ENCODE assay signal across 8 mouse cellular contexts in the genomic region with DNA sequence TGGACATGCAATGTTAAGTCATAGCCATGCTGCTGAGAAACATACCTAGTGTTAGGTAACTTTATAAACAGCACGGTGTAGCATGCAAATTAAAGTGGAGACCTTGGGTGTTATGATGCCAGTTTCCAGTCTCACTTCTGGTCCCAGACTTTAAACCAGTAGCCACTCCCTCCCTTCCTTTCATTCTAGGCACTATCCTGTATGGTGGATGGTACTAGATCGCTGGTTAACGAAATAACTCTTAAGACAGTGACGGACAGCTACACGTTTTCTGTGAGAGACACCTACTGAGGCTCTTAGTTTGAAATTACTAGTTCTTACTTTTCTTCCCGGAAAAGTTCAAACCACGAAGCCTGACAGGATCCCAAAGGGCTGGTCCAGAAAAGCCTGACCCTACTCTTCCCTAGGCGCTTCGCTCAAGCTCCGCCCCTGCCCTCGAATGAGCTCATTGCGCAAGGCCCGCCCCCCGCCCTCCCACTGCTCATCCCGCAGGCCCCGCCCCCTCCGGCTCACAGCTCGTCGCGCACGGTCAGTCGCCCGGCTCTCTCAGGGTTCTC. TPM values are rescaled to one million over a fixed set of nuclear protein-coding genes. Genes with fewer than 3 reads are reported as not detected.
DNase-seq lines count a peak whose midpoint lies in the region; ATAC-seq and TF ChIP-seq lines count a peak whose summit lies in the region.

No protein-coding gene starts in this region.

- 1% methylated on average over 23 of the region's 23 CpGs for WGBS in hindbrain, embryonic 12.5 days
- 1% methylated on average over 22 of the region's 23 CpGs for WGBS in midbrain, embryonic 10.5 days

- H3K4me1 ChIP-seq in hindbrain, embryonic 12.5 days: peaks cover 20% of the 10 kb centered on the region
- peaks cover 26% of the 10 kb centered on the region for H3K4me1 ChIP-seq in midbrain, embryonic 10.5 days

- peak; percentile 30 for ATAC-seq in common myeloid progenitor, adult 5-6 weeks (replicated peaks; ENCODE audit: low read depth, poor library complexity, severe bottlenecking)
- ATAC-seq in hindbrain, embryonic 12.5 days (ENCODE audit: low FRiP score): peak; percentile 79

- H3K27ac ChIP-seq in left cerebral cortex, adult 2 months: peak overlapping the region; percentile 54
- peak overlapping the region; percentile 44; the same call in 1 of the 2 replicates for H3K27ac ChIP-seq in hindbrain, embryonic 12.5 days
- no peak overlapping the region for H3K27ac ChIP-seq in midbrain, embryonic 10.5 days (replicated peaks)

- intact Hi-C loops in left cerebral cortex, adult 2 months (cut with DNase I): loop anchor here (2.0 to 5.0 kb wide), 3 partner anchors 44 to 207 kb away; a partner anchor contains a TSS

- no peaks in the 10 kb centered on the region for H3K27me3 ChIP-seq in hindbrain, embryonic 12.5 days
- H3K27me3 ChIP-seq in midbrain, embryonic 10.5 days (ENCODE audit: low read depth, poor library complexity, severe bottlenecking): no peaks in the 10 kb centered on the region

- no peak for TF ChIP-seq CTCF in left cerebral cortex, adult 2 months (IDR thresholded peaks at IDR 0.05)

- DNase-seq in left cerebral cortex, adult 2 months (ENCODE audit: extremely low spot score in 1 of 2, low spot score in 2 of 2): no peak
- no peak for DNase-seq in left cerebral cortex, adult 8-10 months (ENCODE audit: low spot score in 2 of 2)
- DNase-seq in midbrain, embryonic 10.5 days (ENCODE audit: low spot score): no peak
- DNase-seq in layer of hippocampus, postnatal 14 days (ENCODE audit: low spot score in 2 of 2): no peak
- DNase-seq in gastrocnemius, postnatal 4 days (ENCODE audit: low spot score in 2 of 2): no peak
- no peak for DNase-seq in urinary bladder, postnatal 10 days (ENCODE audit: low spot score)

- H3K4me2 ChIP-seq in hindbrain, embryonic 12.5 days (replicated peaks): peak overlapping the region; percentile 53

- H3K9me3 ChIP-seq in hindbrain, embryonic 12.5 days (replicated peaks): no peaks in the 10 kb centered on the region
- H3K9me3 ChIP-seq in midbrain, embryonic 10.5 days (replicated peaks): no peaks in the 10 kb centered on the region

- H3K9ac ChIP-seq in hindbrain, embryonic 12.5 days: 0 out of 2 replicates have a peak overlapping the region, but pooled peaks have one; percentile 18

- H3K36me3 ChIP-seq in hindbrain, embryonic 12.5 days: no peaks in the 10 kb centered on the region
- H3K36me3 ChIP-seq in midbrain, embryonic 10.5 days: peaks cover 31% of the 10 kb centered on the region

- peak overlapping the region; percentile 89 for H3K4me3 ChIP-seq in left cerebral cortex, adult 2 months
- peak overlapping the region; percentile 67 for H3K4me3 ChIP-seq in hindbrain, embryonic 12.5 days
- H3K4me3 ChIP-seq in midbrain, embryonic 10.5 days: peak overlapping the region; percentile 81

RNA-seq across cellular contexts. Expression of a gene that starts 0.3 kb away (rescaled TPM):
- 10 to 100 TPM; 13.5 to 16.6 TPM for total RNA-seq in left cerebral cortex, adult 2 months (2021)
- 10 to 100 TPM; 14.5 to 15.2 (median 14.7) TPM for total RNA-seq in left cerebral cortex, adult 8-10 months (2022)
- total RNA-seq in common myeloid progenitor, adult 5-6 weeks (2017): 37.3 and 44.4 TPM in 2 replicates
- polyA plus RNA-seq in hindbrain, embryonic 12.5 days (2016; fragmentation: Nextera tagmentation; extraction: Ambion mirVana): 90.8 and 92.2 TPM in 2 replicates
- 118 and 119 TPM in 2 replicates for polyA plus RNA-seq in midbrain, embryonic 10.5 days (2016; fragmentation: Nextera tagmentation; extraction: Ambion mirVana)
- total RNA-seq in layer of hippocampus, postnatal 14 days (2021): 10 to 100 TPM; 15.0 to 16.2 TPM
- 10 to 100 TPM in 1 of 2 experiments, 1 to 10 TPM in 1; 8.7 to 11.4 TPM for total RNA-seq in gastrocnemius, postnatal 4 days (2021)

RNA-seq across cellular contexts. Expression of a gene that starts 43.9 kb away (rescaled TPM):
- total RNA-seq in left cerebral cortex, adult 2 months (2021): 10 to 100 TPM; 30.4 to 30.7 TPM
- total RNA-seq in left cerebral cortex, adult 8-10 months (2022): 10 to 100 TPM; 22.9 to 25.3 (median 24.4) TPM
- 14.0 and 22.7 TPM in 2 replicates for total RNA-seq in common myeloid progenitor, adult 5-6 weeks (2017)
- polyA plus RNA-seq in hindbrain, embryonic 12.5 days (2016; fragmentation: Nextera tagmentation; extraction: Ambion mirVana): 14.7 and 16.2 TPM in 2 replicates
- 10.8 and 13.2 TPM in 2 replicates for polyA plus RNA-seq in midbrain, embryonic 10.5 days (2016; fragmentation: Nextera tagmentation; extraction: Ambion mirVana)
- 10 to 100 TPM; 30.8 to 32.8 TPM for total RNA-seq in layer of hippocampus, postnatal 14 days (2021)
- 10 to 100 TPM; 34.5 to 42.6 TPM for total RNA-seq in gastrocnemius, postnatal 4 days (2021)
